Mouse (Mus musculus) E14TG2a.4 (cell line): ENCODE data around the gene Fam98b.

Experiments
- H3K27me3 ChIP-seq: 2 replicates; pipeline ENCODE4 v1.6.1; 2014; ENCODE audit warnings: low read length, control low read depth; ENCODE audit not compliant: insufficient read depth
- H3K36me3 ChIP-seq: 2 replicates; pipeline ENCODE4 v1.6.1; 2014; ENCODE audit warnings: low read length, control low read depth; ENCODE audit not compliant: insufficient read depth
- H3K4me1 ChIP-seq: replicated peaks from 2 replicates; pipeline ENCODE4 v1.6.1; 2014; ENCODE audit warnings: low read depth, low read length, control low read depth
- H3K4me3 ChIP-seq: replicated peaks from 2 replicates; pipeline ENCODE4 v1.5.1; 2014; ENCODE audit warnings: mild to moderate bottlenecking, low read length
- H3K9me3 ChIP-seq: 2 replicates; pipeline ENCODE4 v1.6.1; 2014; ENCODE audit warnings: low read length, control low read depth
- CTCF ChIP-seq: conservative IDR thresholded peaks from 2 replicates; pipeline ENCODE4 v1.5.1; 2014; ENCODE audit warnings: low read length
- NANOG ChIP-seq: IDR thresholded peaks from 2 replicates; pipeline ENCODE4 v1.6.1; 2014; ENCODE audit warnings: borderline replicate concordance, low read length, mixed read lengths
- POU5F1 ChIP-seq: IDR thresholded peaks from 2 replicates; pipeline ENCODE4 v1.6.1; 2014; ENCODE audit warnings: low read length, borderline replicate concordance

Fam98b gene

DNA sequence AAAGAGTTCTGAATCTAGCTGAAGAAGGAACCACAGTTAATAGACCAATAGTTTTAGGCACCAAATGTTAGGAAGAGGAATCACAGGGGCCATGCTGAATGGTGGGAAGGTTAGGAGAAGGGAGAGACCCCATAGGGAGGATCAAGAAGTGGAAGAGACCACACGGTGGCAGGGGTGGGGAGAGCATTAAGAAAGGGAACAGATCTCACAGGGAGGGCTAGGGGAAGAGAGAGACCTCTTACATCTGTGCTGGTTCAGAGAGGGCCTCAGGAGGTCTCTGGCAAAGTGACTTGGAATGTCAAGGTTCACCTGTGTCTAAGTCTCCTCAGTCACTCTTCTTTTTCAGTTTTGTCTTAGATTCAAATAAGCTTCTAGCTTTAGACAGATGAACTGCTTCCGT is 62.5 kb downstream of the Fam98b start:
- Histone ChIP-seq H3K9me3 (no peaks in the 10 kb centered on the region), H3K4me3 (no peak overlapping the region), H3K36me3 (no peaks in the 10 kb centered on the region), H3K4me1 (no peaks in the 10 kb centered on the region), H3K27me3 (no peaks in the 10 kb centered on the region)
- TF ChIP-seq POU5F1 (no peak), CTCF (no peak), NANOG (no peak)

DNA sequence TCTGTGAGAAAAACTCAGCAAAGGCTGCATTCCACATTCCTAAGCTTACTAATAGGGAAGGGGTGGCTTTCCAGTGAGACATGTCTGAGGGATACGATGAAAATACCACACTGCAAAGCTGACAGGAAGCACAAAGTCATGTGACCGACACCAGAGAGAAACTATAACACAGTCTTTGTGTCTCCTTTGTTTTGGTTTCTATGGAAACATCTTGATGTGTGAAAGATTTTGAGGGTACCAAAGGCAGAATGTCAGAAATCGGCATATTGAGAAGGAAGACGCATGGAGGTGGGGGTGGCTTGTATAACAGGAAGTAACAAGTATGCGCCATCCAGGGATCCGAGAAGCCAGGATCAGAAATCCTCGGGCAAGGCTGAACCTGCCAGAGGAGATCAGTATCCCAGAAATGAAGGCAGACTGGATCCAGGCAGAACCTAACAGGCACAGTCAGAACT is 62.9 kb downstream of the Fam98b start:
- TF ChIP-seq POU5F1 (no peak), NANOG (no peak)
- no peak overlapping the region for H3K4me3 ChIP-seq
- H3K27me3 ChIP-seq = no peaks in the 10 kb centered on the region
- H3K4me1 ChIP-seq = no peaks in the 10 kb centered on the region
- no peaks in the 10 kb centered on the region for H3K9me3 ChIP-seq
- H3K36me3 ChIP-seq = no peaks in the 10 kb centered on the region

DNA sequence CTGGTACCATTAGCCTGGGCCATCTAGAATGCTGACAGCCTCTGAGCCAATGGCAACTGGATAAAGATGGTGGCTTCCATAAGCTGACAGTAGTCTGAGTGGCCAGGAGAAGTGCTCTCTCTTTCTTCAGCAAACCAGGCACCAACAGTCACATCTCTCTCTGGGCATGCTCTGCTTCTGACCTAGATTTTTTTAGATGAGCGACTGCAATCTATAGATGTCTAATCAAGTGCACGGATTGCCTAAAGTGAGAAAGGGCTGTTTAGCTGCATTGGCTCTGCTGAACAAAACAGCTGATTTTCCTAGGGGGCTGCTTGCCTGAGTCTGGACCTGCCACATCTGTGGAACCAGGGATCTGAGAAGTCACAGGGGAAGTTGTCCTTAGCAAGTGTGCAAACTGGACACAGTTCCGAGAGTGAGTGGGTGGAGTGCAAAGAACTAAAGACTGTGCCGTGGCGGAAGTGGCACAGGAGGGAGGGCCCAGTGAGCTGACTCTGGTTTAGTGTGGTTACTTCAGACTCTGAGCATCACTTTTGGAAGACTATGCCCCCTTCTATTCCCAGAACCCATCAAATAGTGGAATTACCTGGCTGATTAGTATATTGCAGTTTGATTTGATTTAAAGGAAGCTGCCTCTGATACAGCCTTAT is 64.2 kb downstream of the Fam98b start:
- Histone ChIP-seq H3K36me3 (no peaks in the 10 kb centered on the region), H3K4me3 (no peak overlapping the region), H3K27me3 (no peaks in the 10 kb centered on the region), H3K4me1 (no peaks in the 10 kb centered on the region), H3K9me3 (no peaks in the 10 kb centered on the region)
- TF ChIP-seq POU5F1 = no peak
- TF ChIP-seq NANOG = no peak
- TF ChIP-seq CTCF = no peak

DNA sequence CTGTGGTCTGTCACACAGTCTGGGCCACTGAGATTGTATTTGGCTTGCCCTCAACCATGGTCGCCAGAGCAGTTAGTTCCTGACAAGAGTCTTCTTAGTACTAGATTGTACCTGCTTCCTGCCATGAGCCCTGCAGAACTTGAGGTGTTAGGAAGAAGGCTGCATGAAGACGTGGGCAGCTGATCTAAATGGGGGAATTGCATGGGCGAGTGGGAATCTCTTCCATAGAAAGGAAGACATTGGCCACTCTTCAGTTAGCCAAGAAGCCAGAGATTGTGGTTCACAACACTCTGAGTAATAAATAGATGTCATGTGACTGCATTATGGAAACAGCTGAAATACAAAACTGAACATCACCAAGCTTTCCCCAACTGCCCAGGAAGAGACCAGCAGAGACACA is 69.5 kb downstream of the Fam98b start:
- Histone ChIP-seq H3K36me3 (no peaks in the 10 kb centered on the region), H3K27me3 (no peaks in the 10 kb centered on the region), H3K4me3 (no peak overlapping the region), H3K9me3 (no peaks in the 10 kb centered on the region), H3K4me1 (no peaks in the 10 kb centered on the region)
- TF ChIP-seq NANOG (no peak), CTCF (no peak), POU5F1 (no peak)
